Mouse (Mus musculus): ENCODE results near the gene C5ar2. TPM values are rescaled to one million over a fixed set of nuclear protein-coding genes. Genes with fewer than 3 reads are reported as not detected.

The C5ar2 gene
- polyA plus RNA-seq (2017; shearing (Covaris generic)): 0.09 TPM

DNA sequence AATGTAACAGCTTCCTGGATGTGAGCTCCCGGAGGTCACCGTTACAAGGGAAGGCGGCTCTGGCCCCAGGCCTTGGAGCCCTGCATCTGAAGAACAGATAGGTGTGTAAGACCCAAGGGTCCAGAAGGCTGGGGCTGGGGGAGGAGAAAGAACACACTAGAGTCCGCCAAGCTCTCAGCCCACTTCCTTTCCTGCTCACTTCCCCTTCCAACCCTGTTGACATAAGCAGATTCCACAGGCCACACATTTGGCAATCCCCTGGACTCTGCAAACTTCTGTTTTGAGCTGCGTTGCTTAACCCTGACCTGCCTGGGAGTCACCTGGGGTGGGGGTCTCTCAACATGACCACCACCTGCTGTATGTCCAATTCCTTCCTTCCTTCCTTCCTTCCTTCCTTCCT lies at the start of gene C5ar2:
Gene C5ar2, minus strand, starts transcription at position 88 of the 400 bp plus-strand sequence.

DNA sequence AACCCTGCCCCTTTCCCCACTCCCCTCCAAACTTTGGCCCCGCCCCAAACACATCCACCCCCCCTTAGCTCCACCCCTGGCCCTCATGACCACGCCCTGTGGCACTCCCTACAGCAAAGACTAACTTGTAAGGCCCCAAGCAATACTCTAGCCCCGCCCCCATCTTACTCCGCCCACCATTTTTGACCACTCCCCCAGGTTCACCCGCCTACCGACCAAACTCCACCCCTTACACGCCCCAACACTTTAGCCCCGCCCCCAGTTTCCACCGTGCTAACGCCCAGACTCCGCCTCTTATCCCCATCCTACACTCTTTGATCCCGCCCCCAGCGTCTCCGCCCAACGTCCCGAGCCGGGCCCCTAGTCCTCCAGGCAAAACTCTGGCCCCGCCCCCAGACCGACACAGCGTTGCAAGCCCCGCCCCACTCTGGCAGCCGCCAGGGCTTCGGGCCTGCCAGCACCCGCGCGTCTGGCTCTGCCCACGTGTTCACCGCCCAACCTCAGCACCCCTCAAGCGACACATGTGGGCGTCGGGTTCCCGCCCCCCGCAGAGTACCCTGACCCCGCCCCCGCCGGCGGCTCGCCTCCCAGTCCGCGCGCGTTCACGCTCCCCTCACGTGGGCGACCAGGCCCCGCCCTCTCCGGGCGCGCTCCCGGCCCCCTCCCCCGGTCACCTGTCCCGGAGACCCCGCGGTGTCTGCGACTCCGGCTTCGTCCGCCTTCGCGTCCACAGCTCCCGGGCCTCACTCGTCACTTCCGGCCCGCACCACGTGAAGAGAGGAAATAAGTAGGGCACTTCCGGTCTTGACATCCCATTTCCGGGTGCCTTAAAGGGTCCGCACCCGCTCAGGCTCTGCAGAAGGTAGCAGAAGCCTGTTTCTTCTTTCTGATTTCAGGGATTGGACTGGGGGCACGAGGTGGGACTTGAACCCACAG lies 42.3 kb upstream of the C5ar2 start, which contains the start of gene Ccdc9:
Gene Ccdc9, minus strand, starts transcription at position 770 of the 936 bp plus-strand sequence.

DNA sequence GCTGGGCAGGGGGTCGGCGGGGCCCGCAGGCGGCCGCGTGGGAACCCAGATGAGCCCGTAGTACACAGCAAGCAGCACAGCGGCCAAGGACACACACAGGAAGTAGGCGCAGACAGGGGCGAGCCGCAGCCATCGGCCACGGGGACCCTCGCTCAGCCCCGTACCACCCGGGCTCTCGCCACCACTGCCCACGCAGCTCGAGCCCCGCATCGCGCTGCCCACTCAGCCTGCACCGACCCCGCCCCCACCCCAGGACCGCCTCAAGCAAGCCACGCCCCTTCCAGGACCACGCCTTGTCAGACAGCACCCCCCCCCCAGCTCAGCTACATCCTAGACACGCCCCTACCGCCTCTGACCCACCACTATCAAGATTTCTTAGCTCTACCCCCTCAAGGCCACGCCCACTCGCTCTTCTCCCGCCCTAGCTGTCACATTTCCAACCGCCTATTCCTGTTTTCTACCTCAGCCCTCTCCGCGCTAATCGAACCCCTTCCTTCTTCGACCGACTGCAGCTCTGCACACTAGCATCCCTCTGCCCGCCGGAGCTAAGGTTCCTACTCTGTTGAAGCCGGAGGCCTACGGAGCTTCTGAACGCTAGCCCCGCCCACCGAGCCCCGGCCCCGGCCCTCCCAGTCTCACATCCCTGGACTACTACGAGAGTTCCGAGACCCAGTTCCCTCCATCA lies 29.3 kb upstream of the C5ar2 start, which contains the start of gene Inafm1:
Gene Inafm1, minus strand, starts transcription at position 537 of the 685 bp plus-strand sequence.

DNA sequence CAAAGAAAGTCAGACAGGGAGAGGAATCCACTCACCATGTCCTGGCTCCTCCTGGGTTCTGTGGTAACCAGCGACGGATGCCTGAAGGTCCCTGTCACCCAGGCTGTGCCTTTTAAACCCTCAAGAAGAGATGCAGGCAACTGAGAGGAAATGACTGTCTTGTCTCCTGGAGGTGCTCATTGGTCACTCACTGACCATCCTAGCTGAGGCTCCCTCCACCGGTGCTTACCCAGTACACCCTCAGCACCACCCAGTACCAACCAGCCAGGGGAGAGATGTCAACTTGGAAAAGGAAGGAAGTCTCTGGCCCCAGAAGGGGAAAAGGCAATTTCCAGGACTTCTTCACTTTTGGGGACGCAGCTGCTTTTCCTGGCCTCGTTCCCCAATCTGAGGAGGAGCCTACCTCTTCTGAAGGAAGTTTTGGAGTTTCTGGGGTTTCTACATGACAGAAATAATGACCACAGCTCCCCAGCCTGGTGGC lies 15.2 kb upstream of the C5ar2 start, which contains the start of gene C5ar1:
Gene C5ar1, minus strand, starts transcription at position 431 of the 481 bp plus-strand sequence.

DNA sequence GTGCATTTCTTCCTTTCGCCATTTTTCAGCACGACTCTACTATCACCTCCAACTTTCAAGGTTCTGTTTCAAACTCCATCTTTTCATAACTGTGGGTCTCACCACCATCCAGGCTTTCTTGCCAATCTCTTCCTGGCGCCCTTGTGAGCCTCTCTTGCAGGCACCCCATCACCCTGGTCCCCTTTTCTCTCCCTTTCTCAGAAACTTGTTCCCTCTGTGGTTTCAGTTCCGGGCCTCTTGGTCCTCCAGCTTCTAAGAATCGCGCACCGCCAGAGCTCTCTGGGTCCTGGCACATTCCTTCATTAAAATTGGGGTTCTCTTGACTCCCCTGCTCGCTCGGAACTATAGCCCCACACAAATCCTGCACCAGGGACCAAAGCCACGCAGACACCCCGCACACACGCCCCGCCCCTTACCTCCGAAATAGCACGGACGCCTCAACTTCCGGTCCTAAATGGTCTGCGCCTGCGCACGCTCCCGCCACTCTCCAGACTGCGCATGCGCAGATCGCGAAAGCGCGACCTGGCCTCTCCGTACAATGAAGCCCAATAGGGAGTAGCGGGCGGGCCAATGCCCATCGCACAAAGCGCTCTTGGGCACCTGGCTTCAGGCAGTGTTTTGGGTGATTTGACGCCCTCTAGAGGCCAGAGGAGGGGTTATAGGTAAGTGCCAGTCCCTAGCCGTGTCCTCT lies 22.2 kb downstream of the C5ar2 start, which contains the start of gene Dhx34:
Gene Dhx34, minus strand, starts transcription at position 456 of the 691 bp plus-strand sequence.

Other genes starting within 250 kb of the C5ar2 start
- 5.9 TPM for gene Bicra, start 196.2 kb downstream of the C5ar2 start, polyA plus RNA-seq (2017; shearing (Covaris generic))
- gene Zfp541, start 182.3 kb downstream of the C5ar2 start, polyA plus RNA-seq (2017; shearing (Covaris generic)): 0.06 TPM
- 262 TPM for gene Napa, start 145.7 kb downstream of the C5ar2 start, polyA plus RNA-seq (2017; shearing (Covaris generic))
- 28.6 TPM for gene Kptn, start 124.3 kb downstream of the C5ar2 start, polyA plus RNA-seq (2017; shearing (Covaris generic))
- not detected for gene Slc8a2, start 114.3 kb downstream of the C5ar2 start, polyA plus RNA-seq (2017; shearing (Covaris generic))
- 82.0 TPM for gene Meis3, start 69.1 kb downstream of the C5ar2 start, polyA plus RNA-seq (2017; shearing (Covaris generic))
- gene Dhx34, start 22.1 kb downstream of the C5ar2 start, polyA plus RNA-seq (2017; shearing (Covaris generic)): 47.9 TPM
- not detected for gene C5ar1, start 15.4 kb upstream of the C5ar2 start, polyA plus RNA-seq (2017; shearing (Covaris generic))
- 1.1 TPM for gene Inafm1, start 29.5 kb upstream of the C5ar2 start, polyA plus RNA-seq (2017; shearing (Covaris generic))
- 58.0 TPM for gene Ccdc9, start 42.6 kb upstream of the C5ar2 start, polyA plus RNA-seq (2017; shearing (Covaris generic))
- gene Bbc3, start 64.2 kb upstream of the C5ar2 start, polyA plus RNA-seq (2017; shearing (Covaris generic)): 9.8 TPM
- 156 TPM for gene Sae1, start 143.7 kb upstream of the C5ar2 start, polyA plus RNA-seq (2017; shearing (Covaris generic))
- gene Zc3h4, start 156.8 kb upstream of the C5ar2 start, polyA plus RNA-seq (2017; shearing (Covaris generic)): 25.3 TPM
- 10.9 TPM for gene Tmem160, start 208.6 kb upstream of the C5ar2 start, polyA plus RNA-seq (2017; shearing (Covaris generic))
- not detected for gene Npas1, start 233.6 kb upstream of the C5ar2 start, polyA plus RNA-seq (2017; shearing (Covaris generic))